Mouse (Mus musculus) CD4-positive naive resting alpha-beta T cell, adult 57 days (primary cell): ENCODE data around the gene S100a11. TPM values are rescaled to one million over a fixed set of nuclear protein-coding genes. Genes with fewer than 3 reads are reported as not detected.

Experiments
- total RNA-seq: library from RNA; stranded (reverse); gene quantifications from one replicate; pipeline ENCODE4 v1.2.4, GENCODE M21; 2023

S100a11 gene
- 123 TPM for total RNA-seq

DNA sequence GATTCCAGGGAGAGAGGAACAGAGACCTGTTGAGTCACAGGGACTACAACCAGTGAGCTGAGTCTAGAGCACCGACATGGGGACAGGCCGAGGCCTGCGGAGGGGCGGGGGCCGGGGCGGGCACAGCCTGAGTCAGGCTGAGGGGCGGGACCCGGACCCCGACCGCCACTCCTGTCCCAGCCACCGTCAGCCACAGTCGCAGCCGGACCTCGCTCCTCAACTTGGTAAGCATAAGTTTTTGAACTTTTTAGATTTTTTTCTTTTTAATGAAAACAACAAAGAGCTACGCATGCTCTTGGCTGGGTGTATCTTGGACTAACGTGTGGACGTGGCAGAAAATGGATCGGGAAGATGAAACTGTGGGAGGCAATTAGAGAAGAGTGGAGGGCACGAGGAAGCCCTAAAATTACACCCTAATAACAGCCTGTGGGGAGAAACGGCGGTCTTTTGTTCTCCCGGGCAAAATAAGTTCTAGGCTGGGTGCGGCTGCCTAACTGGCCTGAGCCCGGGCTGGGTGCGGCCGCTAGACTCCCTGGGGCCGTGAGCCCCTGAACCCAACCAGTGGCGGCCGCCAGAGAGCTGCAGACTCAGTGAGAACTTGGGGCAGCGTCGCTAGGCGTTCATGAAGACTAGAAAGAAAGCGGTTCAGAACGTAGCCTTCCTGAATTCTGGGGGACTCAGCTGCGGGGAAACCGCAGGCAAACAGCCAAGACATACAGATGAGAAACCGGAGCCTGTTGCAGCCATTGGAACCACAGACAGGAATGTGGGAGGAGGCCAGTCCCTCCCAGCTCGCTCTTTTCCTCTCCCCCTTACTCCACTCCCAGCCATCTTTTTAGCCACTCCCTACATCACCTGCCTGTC, at the start of gene S100a11:
Gene S100a11 (plus strand): TSS at position 159 of the 864 bp plus-strand sequence.

DNA sequence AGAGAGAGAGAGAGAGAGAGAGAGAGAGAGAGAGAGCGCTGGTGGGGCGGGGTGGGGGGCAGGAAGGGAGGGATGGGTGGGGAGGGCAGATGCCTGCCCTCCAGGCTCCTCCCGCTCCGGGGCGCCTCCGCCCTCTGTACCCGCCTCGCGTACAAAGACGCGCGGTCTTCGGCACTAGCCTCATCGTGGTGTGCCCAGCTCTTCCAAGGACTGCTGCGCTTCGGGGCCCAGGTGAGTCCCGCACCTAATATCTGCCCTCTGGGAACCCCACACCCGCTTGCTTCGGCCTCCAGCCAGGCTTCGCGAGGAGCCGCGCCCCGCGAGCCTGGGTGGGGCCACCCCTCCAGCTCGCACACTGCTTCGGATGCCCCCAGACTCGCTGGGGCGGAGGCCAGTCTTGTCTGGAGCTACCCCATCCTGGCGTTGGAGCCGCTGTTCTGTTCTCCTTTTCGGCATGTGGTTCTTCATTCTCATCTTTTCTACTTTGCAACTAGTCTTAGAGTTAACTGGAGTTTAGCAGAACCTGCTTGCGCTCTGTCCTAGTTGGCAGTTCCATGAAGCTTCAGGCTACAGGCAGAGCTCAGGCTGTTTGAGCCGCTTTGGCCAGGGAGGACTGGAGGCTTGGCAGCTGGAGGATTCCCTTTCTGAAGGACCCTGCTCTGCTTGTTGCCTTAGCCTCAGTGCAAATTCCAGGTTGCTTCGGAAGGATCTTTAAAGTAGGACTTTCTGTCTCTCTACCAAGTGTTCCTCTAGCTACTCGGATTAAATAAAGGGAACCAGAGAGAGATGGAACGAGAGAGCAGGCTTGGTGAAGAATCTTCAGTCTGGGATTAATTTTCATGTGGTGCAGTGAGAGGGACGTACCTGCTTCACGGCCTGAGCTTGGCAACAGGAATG, 34.9 kb downstream of the S100a11 start, which contains the start of gene S100a10:
Gene S100a10 (plus strand): TSS at position 100 of the 897 bp plus-strand sequence.

Other genes starting within 250 kb of the S100a11 start
- gene Flg, start 247.0 kb upstream of the S100a11 start, total RNA-seq, result not detected
- not detected for gene Hrnr, start 200.7 kb upstream of the S100a11 start, total RNA-seq
- not detected for gene Rptn, start 126.8 kb upstream of the S100a11 start, total RNA-seq
- gene Tchh, start 78.2 kb upstream of the S100a11 start, total RNA-seq, result not detected
- gene Tchhl1, start 51.7 kb upstream of the S100a11 start, total RNA-seq, result not detected
- gene S100a10, start 34.6 kb downstream of the S100a11 start, total RNA-seq, result 209 TPM
- not detected for gene Tdpoz2, start 132.2 kb downstream of the S100a11 start, total RNA-seq
- not detected for gene Tdpoz1, start 155.8 kb downstream of the S100a11 start, total RNA-seq
- not detected for gene Gm37596, start 172.6 kb downstream of the S100a11 start, total RNA-seq